Mouse (Mus musculus) v-Abl transformed pro-B cells (cell line): ENCODE measurements around the gene Sec24c.
"Not testable (repeated sequence)": the region's sequence is repeated elsewhere in the genome, so short reads cannot be mapped to it uniquely, and the experiment has no call there.

Experiments used
- in situ Hi-C, 2 experiments: fragments of 400-800 bp; cut with MboI; formaldehyde crosslinking; loops; one replicate each; pipeline ENCODE4 v1.15.1; 2025; ENCODE audit not compliant: unreplicated experiment in 2 of 2

Sec24c gene

DNA sequence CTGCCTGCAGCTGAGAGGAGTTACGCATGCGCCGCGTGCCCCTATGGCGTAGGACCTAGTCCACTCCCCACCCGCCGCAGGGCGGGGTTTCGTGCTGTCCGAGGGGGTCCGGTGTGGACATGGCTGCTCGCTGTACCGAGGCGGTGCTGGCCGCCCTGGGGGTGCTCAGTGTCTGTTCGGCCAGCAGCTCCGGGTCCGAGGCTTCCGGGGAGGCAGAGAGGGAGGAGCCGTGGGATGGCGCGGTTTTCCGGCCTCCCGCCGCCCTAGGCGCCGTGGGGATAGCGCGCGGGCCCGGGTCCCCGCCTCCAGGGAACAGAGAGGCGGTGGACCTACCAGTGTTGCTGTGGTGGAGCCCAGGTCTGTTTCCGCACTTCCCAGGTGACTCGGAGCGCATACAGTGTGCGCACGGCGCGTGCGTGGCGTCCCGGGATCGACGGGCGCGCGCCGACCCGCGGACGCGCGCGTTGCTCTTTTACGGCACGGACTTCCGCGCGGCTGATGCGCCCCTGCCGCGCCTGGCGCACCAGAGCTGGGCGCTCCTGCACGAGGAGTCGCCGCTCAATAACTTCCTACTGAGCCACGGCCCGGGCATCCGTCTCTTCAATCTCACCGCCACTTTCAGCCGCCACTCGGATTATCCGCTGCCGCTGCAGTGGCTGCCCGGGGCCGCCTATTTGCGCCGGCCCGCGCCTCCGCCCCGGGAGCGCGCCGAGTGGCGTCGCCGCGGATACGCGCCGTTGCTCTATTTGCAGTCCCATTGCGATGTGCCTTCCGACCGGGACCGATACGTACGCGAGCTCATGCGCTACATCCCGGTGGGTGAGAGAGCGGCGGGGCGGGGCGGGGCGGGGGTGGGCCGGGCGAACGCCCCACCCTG is 21.0 kb downstream of the Sec24c start, which contains the start of gene Fut11:
Gene Fut11 (plus strand): TSS at position 85 of the 877 bp plus-strand sequence.
- in situ Hi-C loops: loop anchor here in 1 of 2 experiments (5.0 kb wide), 1 partner anchor 102 kb away; no protein-coding TSS in a partner anchor

DNA sequence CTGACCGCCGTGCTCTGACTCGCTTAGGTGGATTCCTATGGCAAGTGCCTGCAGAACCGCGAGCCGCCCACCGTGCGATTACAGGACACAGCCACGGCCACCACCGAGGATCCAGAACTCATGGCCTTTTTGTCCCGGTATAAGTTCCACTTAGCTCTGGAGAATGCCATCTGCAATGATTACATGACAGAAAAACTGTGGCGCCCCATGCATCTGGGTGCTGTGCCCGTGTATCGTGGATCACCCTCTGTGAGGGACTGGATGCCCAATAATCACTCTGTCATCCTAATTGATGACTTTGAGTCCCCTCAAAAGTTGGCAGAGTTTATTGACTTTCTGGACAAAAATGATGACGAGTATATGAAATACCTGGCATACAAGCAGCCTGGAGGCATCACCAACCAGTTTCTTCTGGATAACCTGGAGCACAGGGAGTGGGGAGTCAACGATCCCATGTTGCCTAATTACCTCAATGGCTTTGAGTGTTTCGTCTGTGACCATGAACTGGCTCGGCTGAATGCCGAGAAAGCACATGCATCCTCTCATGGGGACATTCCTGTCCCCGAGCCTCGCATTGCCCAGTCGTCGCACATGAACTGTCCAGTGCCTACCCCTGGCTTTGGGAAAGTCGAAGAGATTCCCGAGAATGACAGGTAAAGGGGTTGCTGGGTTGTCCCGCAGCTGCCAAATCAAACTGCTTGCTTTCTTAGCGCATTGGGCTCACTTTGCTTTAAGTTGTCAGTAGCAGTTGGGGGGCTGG is 21.8 kb downstream of the Sec24c start:
- in situ Hi-C loops: loop anchor here in 1 of 2 experiments (5.0 kb wide), 1 partner anchor 101 kb away; no protein-coding TSS in a partner anchor

DNA sequence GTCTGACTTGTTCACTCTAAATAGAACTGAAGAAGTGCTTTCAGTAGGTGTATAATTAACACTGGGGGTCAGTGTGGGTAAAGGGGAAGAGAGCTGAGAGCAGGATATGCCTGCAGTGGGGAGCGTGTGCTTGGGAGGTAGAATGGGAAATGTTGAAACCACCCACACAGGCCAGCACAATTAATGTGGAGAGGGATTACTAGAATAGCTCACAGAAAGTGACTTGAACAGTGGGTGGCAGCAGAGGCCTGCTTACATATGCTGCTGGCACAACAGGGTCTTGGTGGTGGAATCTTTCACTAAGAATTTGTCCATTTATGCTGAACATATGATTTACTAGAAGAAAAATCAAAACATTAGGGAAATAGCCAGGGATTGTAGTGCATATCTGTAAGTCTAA is 22.9 kb downstream of the Sec24c start:
- in situ Hi-C loops: loop anchor here in 1 of 2 experiments (5.0 kb wide), 1 partner anchor 100 kb away; no protein-coding TSS in a partner anchor

DNA sequence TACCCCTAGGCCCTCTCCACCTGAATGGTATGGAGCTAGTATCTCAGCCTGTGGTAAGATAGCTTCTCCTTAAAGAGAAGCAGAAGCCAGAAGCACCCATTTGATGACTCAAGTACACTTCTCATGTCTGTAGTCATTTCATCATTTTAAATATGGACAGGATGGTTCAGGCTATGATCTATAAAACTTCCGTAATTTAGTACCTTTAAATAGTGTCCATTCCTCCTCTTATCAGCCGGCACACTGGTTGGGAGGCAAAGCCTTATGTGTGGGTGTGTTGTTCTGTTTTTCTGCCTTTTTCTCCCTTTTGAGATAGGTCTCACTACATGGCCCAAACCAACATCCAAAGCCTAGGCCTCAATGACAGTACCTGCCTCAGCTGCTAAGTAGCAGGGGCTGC is 24.4 kb downstream of the Sec24c start:
- in situ Hi-C loops: loop anchor here in 1 of 2 experiments (5.0 kb wide), 1 partner anchor 99 kb away; no protein-coding TSS in a partner anchor

DNA sequence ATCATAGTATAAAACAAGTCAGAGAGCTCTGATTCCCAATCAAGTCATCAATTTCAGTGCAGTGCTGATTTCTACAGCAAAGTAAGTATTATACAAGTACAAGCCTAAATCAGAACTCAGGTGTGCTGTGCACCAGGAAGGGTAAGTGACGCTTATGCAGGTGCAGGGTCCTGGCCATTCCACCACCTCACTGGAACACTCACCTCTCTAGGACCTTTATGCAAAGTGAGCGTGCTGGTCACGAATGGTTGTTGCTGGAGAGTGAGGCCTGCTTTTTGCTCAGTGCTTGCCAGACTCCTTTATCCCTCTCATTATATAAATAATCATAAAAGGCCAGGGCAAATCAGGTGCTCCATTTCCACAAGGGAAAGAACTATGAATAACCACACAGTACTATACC is 26.3 kb downstream of the Sec24c start:
- in situ Hi-C loops: no loop called here

DNA sequence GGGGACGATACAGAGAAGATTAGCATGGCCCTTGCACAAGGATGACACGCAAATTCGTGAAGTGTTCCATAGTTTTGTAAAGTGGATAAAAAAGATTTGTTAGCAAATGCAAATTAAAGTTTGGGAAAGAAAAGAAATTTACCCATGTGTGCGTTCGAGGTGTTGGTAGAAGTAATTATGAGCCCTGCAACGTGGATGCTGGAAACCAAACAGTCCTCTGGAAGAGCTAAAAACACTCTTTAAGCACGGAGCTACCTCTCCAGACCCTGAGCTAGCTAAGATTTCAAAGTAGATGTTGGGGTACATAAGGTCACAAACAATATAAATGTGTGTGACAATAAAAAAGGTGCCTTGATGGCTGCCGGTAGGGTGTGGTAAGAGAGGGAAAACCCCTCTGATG is 27.4 kb downstream of the Sec24c start:
- in situ Hi-C loops: no loop called here

DNA sequence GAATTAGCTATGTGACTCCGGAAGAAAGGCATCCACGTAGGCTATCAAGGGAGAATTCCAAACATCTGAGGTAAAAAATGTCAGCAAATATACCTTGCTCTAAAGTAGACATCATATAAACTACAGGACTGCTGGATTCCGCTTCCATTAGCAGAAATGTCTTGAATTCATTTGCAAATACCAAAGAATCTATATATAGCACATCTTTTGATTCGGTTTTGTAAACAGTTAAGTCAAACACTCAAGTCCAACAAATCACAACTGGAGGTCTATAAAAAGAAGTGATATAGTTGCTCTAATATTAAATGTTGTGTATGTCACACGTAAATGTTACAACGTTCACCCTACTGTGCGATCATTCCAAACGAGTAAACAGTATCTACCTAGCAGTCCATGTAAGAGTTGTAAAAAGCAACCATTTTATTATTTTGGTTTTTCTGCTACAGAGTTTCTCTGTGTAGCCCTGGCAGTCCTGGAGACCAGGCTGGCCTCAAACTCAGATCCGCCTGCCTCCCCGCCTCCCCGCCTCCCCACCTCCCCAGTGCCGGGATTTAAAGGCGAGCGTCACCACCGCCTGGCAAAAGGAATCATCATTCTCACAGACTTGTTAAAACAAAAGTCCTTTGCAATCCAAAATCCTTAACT is 28.1 kb downstream of the Sec24c start:
- in situ Hi-C loops: no loop called here

DNA sequence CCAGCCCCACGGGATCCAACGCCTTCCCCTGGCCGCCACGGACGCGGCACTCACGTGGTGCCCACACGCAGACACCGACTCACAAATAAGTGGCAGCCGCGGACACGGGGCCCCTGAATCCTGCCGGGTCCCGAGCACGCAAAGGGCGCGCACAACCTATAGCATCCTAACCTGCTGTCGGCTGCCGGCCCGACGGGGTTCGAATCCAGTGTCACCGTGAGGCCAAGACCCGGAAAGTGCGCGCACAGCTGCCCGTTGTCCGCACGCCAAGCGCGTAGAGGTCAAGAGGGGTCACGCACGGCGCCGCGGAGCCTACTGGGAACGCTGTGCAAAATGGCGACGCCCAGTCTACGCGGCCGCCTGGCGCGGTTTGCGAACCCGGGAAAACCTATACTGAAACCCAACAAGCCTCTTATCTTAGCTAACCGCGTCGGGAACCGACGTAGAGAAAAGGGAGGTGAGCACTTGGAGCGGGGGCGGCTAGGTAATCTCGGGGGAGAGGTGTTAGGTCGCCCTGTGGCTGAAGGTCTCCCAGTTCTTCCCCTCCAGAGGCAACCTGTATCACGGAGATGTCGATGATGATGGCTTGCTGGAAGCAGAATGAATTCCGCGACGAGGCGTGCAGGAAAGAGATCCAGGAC is 28.8 kb downstream of the Sec24c start, which contains the start of gene Chchd1:
Gene Chchd1 (plus strand): TSS at position 266 of the 641 bp plus-strand sequence.
- in situ Hi-C loops: no loop called here

DNA sequence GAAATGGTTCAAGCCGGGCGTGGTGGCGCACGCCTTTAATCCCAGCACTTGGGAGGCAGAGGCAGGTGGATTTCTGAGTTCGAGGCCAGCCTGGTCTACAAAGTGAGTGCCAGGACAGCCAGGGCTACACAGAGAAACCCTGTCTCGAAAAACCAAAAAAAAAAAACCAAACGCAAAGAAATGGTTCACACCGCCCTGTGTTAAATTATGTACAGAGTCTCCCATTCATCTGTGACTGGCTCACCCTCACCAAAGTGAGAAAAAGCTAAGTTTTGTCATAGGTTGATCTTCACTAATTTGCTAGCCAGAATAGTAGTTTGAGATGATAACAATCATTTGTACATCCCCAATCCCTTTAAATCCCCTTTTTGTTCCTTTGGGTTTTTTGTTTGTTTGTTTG is 29.4 kb downstream of the Sec24c start:
- in situ Hi-C loops: not testable (repeated sequence)

DNA sequence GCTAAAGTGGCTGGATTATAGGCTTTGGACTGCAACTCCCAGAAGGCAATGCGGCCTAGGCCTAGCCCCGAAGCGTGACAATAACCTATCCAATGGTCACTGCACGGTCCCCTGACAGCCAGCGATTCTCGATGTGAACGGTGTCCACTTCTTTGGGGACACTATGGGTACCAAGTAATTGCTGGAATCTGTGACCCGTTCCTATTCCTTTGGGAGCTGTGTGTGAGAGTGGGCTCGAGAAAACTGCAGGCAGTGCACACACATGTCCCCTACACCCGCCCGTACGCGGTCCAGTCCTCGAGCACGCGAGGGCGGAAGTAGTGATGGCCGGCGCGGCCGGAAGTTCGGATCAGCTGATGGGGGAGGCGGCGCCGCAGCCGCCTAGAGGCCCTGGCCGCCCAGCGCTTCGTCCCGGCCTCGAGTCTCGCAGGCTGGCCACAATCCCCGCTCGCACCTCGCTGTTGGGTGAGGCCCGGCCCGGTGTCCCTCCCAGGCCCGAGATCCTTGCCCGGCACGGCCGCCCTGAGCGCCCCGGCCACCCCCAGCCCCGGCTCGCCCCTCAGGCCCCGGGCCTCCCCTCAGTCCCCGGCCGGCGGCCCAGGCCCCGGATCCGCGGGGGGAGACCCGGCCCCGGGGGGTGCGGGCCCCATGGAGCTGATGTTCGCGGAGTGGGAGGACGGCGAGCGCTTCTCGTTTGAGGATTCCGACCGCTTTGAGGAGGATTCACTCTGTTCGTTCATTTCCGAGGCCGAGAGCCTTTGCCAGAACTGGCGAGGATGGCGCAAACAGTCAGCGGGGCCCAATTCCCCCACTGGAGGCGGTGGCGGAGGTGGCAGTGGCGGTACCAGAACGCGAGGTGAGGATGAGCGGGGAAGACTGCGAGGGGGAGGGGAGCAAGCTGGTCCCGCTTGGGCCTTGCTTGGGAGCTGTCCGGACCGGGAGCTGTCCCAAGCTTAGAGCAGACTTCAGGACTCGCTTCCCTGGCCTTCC is 33.4 kb downstream of the Sec24c start, which contains the start of gene Zswim8:
Gene Zswim8 (plus strand): TSS at position 352 of the 990 bp plus-strand sequence.
- in situ Hi-C loops: no loop called here

DNA sequence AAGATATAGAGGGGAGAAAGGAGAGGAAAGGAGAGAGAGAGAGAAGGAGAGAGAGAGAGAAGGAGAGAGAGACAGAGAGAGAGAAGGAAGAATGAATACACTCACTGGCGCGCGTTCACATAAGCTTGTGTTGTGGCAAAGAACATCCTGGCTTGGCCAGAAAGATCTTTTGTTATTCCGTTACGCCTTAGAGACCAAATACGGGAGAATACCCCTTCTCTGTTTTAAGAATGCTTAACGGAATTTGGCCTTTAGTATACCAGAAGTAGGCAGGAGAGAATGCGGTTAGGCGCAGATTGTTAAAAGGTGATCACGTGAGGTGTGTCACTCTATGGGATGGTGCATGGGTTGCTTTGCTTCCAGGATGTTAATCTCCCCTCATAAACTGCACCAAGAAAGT is 34.1 kb downstream of the Sec24c start:
- in situ Hi-C loops: no loop called here

DNA sequence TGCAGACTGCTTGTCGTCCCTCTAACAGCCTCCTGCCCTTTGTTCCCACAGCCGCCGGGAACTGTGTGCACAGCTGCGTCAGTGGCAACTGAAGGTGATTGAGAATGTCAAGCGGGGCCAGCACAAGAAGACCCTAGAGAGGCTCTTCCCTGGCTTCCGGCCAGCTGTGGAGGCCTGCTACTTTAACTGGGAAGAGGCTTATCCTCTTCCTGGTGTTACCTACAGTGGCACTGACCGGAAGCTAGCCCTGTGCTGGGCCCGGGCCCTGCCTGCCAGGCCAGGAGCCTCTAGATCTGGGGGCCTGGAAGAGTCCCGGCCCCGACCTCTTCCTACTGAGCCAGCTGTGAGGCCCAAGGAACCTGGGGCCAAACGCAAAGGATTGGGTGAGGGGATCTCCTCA is 39.7 kb downstream of the Sec24c start:
- in situ Hi-C loops: no loop called here

DNA sequence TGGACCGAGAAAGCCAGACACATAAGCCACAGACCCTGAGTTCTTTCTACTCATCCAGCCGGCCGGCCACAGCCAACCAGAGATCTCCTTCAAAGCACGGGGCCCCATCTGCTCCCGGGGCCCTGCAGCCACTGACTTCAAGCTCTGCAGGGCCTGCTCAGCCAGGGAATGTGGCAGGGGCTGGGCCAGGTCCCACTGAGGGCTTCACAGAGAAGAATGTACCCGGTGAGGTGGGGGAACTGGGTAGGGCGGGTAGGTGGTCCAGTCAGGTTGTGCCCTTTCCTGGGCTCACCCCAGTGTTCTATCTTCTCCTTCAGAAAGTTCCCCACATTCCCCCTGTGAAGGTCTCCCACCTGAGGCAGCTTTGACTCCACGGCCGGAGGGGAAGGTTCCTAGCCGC is 44.3 kb downstream of the Sec24c start:
- in situ Hi-C loops: no loop called here

DNA sequence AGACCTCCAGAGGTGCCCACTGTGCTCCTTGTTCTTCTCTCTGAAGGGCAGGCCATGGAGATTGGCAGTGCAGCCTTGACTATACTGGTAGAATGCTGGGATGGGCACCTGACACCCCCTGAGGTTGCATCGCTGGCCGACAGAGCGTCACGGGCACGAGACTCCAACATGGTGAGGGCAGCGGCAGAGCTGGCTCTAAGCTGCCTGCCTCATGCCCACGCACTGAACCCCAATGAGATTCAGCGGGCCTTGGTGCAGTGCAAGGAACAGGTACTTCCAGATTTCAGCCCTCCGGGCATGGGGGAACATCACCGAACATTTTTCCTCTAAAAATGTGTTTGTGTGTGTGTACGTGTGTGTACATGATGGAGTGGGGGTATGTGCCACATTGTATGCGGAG is 45.7 kb downstream of the Sec24c start:
- in situ Hi-C loops: no loop called here

DNA sequence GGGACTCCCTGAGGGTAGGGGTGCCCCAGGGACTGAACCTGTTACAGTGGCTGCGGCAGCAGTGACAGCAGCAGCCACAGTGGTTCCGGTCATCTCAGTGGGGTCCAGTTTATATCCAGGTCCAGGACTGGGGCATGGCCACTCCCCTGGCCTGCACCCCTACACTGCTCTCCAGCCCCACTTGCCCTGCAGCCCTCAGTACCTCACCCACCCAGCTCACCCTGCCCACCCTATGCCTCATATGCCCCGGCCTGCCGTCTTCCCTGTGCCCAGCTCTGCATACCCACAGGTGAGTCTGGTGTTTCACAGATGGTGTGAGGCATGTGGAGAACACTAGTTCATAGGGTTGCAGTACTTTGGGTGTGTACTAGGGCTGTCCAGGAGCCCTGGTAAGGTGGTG is 47.3 kb downstream of the Sec24c start:
- in situ Hi-C loops: no loop called here

DNA sequence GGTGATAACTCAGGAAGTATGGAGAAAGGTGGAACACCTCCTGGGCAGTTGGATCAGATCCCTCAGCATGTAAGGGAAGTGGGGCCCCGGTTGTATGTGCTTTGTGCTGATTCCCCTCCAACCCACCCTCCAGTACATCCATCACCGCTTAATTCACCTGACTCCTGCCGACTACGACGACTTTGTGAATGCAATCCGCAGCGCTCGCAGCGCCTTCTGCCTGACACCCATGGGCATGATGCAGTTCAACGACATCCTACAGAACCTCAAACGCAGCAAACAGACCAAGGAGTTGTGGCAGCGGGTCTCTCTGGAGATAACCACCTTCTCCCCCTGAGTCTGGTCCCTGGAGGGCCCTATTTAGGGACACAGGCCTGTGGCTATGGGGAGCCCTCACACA is 48.9 kb downstream of the Sec24c start:
- in situ Hi-C loops: no loop called here

DNA sequence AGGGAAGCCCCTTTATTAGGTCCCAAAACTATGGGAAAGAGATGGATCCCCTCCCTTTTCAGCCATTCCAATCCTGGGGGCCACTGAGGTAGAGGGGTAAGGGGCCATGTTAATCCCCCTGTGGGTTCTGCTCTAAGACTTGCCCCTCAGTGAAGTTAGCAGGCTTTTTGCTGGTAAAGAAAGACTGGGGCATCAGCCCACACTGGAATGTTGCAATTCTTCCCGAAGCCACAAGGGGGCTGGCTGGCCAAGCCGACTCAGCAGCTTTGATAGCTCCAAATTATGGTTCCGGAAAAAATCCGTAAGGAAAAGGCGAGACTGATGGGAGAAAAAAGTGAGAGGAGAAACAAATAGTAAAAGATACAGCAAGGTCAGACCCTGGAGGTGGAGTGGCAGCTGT is 49.9 kb downstream of the Sec24c start:
- in situ Hi-C loops: no loop called here

DNA sequence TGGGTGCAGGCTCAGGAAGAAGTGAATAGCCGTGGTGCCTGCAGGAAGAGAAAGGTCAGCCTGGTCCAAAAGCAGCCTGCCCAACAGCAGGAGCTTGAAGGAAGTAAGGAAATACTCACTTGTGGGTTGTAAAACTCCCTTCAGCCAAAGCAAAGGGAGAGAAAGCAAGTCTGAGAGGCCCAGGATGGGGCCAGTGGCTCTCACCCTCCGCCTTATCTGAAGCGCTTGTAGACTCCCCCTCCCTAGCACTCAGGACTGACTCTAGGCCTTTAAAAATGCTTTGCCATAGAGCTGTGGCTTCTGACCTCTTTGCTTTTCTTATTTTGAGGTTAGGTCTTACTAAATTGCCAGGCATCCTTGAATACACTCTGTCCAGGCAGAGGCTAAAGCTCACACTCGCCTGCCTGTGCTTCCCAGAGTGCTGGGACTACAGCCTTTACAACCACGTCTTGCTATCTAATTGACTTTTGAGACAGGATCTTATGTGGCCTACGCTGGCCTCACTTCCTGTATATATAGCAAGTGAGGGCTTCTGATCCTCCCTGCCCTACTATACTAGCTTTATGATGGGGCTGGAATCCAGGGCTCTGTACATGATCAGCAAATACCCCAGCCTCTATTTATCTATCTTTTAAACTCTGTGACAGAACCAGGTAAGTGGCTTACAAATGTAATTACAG is 51.7 kb downstream of the Sec24c start:
- in situ Hi-C loops: no loop called here

DNA sequence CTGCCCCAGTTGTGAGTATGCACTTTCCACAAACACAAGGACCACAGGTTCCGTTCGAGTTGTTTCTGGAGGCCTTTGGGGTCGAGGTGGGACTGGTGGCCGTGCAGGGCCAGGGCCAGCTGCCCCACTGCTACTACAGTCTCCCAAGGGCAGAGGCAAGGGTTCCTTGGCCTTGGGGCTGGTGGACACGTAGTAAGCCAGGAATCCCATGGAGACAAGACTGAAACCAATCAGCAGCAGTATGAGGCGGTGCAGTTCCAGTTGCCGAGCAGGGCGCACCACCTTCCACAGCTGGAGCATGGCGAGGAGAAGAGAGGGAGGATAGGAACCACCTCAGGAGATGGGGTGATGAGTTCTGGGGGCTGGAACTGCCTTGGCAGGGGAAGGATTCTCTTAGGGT is 55.8 kb downstream of the Sec24c start:
- in situ Hi-C loops: no loop called here
